Mouse (Mus musculus) kidney, adult 2 months (tissue): ENCODE data around the gene Ddr2.

Experiments
- CTCF ChIP-seq: fragments of 200-500 bp; conservative IDR thresholded peaks from 2 replicates; pipeline ENCODE4 v1.5.1; 2011; ENCODE audit warnings: low read depth, mild to moderate bottlenecking, control low read depth, low read length, moderate library complexity, mixed read lengths; ENCODE audit not compliant: insufficient read depth, insufficient read length
- POLR2A ChIP-seq: fragments of 200-500 bp; IDR thresholded peaks from one replicate; pipeline ENCODE4 v1.6.1; 2011; ENCODE audit warnings: low read depth, low read length, control low read depth

GRCm38 (mm10) chr1:170065009-170065408 lies 45.6 kb downstream of the Ddr2 start:
- TF ChIP-seq CTCF (no peak), POLR2A (no peak)
